Mouse (Mus musculus): ENCODE data around the gene Tmem211. TPM values are rescaled to one million over a fixed set of nuclear protein-coding genes. Genes with fewer than 3 reads are reported as not detected.

Tmem211 gene
- polyA plus RNA-seq, 1 experiment from 2014 or later, result not detected

GRCm38 (mm10) chr5:113223888-113224287 lies 2.8 kb upstream of the Tmem211 start:
- H3K4me3 ChIP-seq (replicated peaks), result no peak overlapping the region
- no peak for ATAC-seq (ENCODE audit: insufficient number of reproducible peaks, insufficient read depth, low FRiP score, low TSS enrichment, low read depth)
- H3K27me3 ChIP-seq, result peaks cover 20% of the 10 kb centered on the region
- H3K9me3 ChIP-seq, result no peaks in the 10 kb centered on the region
- no peaks in the 10 kb centered on the region for H3K36me3 ChIP-seq
- peaks cover 22% of the 10 kb centered on the region for H3K4me1 ChIP-seq (replicated peaks)
- H3K4me2 ChIP-seq, result no peak overlapping the region
- 57% methylated on average over 4 of the region's 4 CpGs for WGBS
- H3K9ac ChIP-seq (replicated peaks), result no peak overlapping the region
- no peak overlapping the region for H3K27ac ChIP-seq

GRCm38 (mm10) chr5:113225271-113225670 lies 1.4 kb upstream of the Tmem211 start:
- Histone ChIP-seq H3K9ac (replicated peaks) (no peak overlapping the region), H3K27me3 (peaks cover 7% of the 10 kb centered on the region), H3K27ac (no peak overlapping the region), H3K4me1 (replicated peaks) (peaks cover 22% of the 10 kb centered on the region), H3K4me2 (no peak overlapping the region), H3K9me3 (no peaks in the 10 kb centered on the region), H3K4me3 (replicated peaks) (no peak overlapping the region), H3K36me3 (no peaks in the 10 kb centered on the region)
- 27% methylated on average over 10 of the region's 10 CpGs for WGBS
- ATAC-seq (ENCODE audit: insufficient number of reproducible peaks, insufficient read depth, low FRiP score, low TSS enrichment, low read depth), result no peak

- H3K4me1 ChIP-seq (replicated peaks), result peaks cover 19% of the 10 kb centered on the region
- H3K9ac ChIP-seq (replicated peaks), result peak overlapping the region; percentile 28; the same call in 1 of the 2 replicates
- H3K36me3 ChIP-seq, result no peaks in the 10 kb centered on the region
- H3K27ac ChIP-seq, result no peak overlapping the region
- H3K4me2 ChIP-seq, result peak overlapping the region; percentile 51
- WGBS, result 21% methylated on average over 25 of the region's 25 CpGs
- H3K27me3 ChIP-seq, result peaks cover under 1% of the 10 kb centered on the region
- peak overlapping the region; percentile 29 for H3K4me3 ChIP-seq (replicated peaks)
- no peak for ATAC-seq (ENCODE audit: insufficient number of reproducible peaks, insufficient read depth, low FRiP score, low TSS enrichment, low read depth)
- H3K9me3 ChIP-seq, result no peaks in the 10 kb centered on the region
Observed at GRCm38 (mm10) chr5:113225686-113226435, 848 bp upstream of the Tmem211 start.

DNA sequence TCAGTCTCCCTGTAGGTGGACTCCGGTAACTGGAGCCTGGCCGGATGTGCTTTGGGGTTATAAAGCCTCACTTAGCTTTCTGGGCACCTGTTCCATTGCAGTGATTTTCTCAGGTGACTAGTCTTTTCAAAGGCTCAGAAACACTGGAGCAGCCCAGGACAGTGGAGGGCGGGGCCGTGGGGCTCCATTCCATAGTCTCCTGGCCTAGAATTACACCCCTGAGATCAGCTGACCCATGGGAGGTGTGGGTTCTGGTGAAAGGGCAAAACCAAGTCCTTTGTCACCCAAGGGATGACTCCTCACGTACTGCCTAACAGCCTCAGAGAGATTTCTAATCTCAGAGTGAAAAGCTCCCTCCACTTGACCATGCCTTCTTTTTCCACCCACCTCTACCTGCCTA lies 3.5 kb downstream of the Tmem211 start:
- no peak overlapping the region for H3K9ac ChIP-seq (replicated peaks)

GRCm38 (mm10) chr5:113249263-113249930 lies 22.7 kb downstream of the Tmem211 start:
- Histone ChIP-seq H3K4me1 (replicated peaks) (no peaks in the 10 kb centered on the region; the same call in 1 of the 2 replicates), H3K9me3 (no peaks in the 10 kb centered on the region), H3K36me3 (no peaks in the 10 kb centered on the region), H3K9ac (replicated peaks) (no peak overlapping the region), H3K27me3 (no peaks in the 10 kb centered on the region), H3K27ac (no peak overlapping the region), H3K4me3 (replicated peaks) (no peak overlapping the region), H3K4me2 (no peak overlapping the region)
- ATAC-seq (ENCODE audit: insufficient number of reproducible peaks, insufficient read depth, low FRiP score, low TSS enrichment, low read depth), result no peak
- WGBS, result 83% methylated on average over 8 of the region's 8 CpGs

More for the DNA sequence above, 3.5 kb downstream of the Tmem211 start:
- no peaks in the 10 kb centered on the region for H3K36me3 ChIP-seq
- no peak overlapping the region for H3K27ac ChIP-seq
- no peaks in the 10 kb centered on the region for H3K9me3 ChIP-seq
- H3K4me1 ChIP-seq (replicated peaks), result peaks cover 18% of the 10 kb centered on the region
- 75% methylated on average over 5 of the region's 5 CpGs for WGBS
- no peaks in the 10 kb centered on the region for H3K27me3 ChIP-seq
- no peak overlapping the region for H3K4me2 ChIP-seq
- no peak overlapping the region for H3K4me3 ChIP-seq (replicated peaks)
- ATAC-seq (ENCODE audit: insufficient number of reproducible peaks, insufficient read depth, low FRiP score, low TSS enrichment, low read depth), result no peak

GRCm38 (mm10) chr5:113250806-113251205 lies 24.1 kb downstream of the Tmem211 start:
- Histone ChIP-seq H3K4me1 (replicated peaks) (no peaks in the 10 kb centered on the region), H3K27ac (no peak overlapping the region), H3K36me3 (no peaks in the 10 kb centered on the region), H3K9ac (replicated peaks) (no peak overlapping the region), H3K4me3 (replicated peaks) (no peak overlapping the region), H3K9me3 (no peaks in the 10 kb centered on the region), H3K27me3 (no peaks in the 10 kb centered on the region), H3K4me2 (no peak overlapping the region)
- no peak for ATAC-seq (ENCODE audit: insufficient number of reproducible peaks, insufficient read depth, low FRiP score, low TSS enrichment, low read depth)
- WGBS, result 94% methylated on average over 11 of the region's 11 CpGs

DNA sequence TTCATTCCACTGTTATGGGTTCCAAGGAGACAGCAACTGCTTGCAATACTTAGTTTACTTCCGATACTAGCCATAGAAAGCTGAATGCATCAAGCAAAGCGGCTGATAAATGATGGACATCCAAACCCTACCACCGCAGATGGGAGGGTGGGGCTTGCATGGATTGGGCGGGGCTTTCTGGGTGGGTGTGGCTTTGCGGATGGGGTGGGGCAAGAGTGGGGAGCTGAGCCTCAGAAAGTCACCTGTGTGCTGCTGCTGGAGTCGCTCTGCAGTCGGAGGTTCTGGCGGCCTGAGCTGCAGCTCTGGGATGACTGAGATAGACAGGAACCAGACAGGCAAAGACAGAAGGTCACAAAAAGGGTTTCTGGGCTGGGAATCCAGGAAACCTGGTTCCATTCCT lies 38.9 kb downstream of the Tmem211 start:
- no peaks in the 10 kb centered on the region for H3K4me1 ChIP-seq (replicated peaks)
- ATAC-seq (ENCODE audit: insufficient number of reproducible peaks, insufficient read depth, low FRiP score, low TSS enrichment, low read depth), result no peak
- H3K27ac ChIP-seq, result no peak overlapping the region
- 78% methylated on average over 8 of the region's 8 CpGs for WGBS
- H3K4me3 ChIP-seq (replicated peaks), result no peak overlapping the region
- no peak overlapping the region for H3K9ac ChIP-seq (replicated peaks)
- no peaks in the 10 kb centered on the region for H3K36me3 ChIP-seq
- H3K4me2 ChIP-seq, result no peak overlapping the region
- peaks cover 5% of the 10 kb centered on the region for H3K9me3 ChIP-seq
- no peaks in the 10 kb centered on the region for H3K27me3 ChIP-seq

GRCm38 (mm10) chr5:113268246-113268645 lies 41.5 kb downstream of the Tmem211 start:
- H3K4me3 ChIP-seq (replicated peaks), result no peak overlapping the region
- H3K36me3 ChIP-seq, result no peaks in the 10 kb centered on the region
- H3K27me3 ChIP-seq, result no peaks in the 10 kb centered on the region
- no peak overlapping the region for H3K4me2 ChIP-seq
- no peak overlapping the region for H3K27ac ChIP-seq
- peaks cover 5% of the 10 kb centered on the region for H3K9me3 ChIP-seq
- no peak overlapping the region for H3K9ac ChIP-seq (replicated peaks)
- no peaks in the 10 kb centered on the region for H3K4me1 ChIP-seq (replicated peaks)
- ATAC-seq (ENCODE audit: insufficient number of reproducible peaks, insufficient read depth, low FRiP score, low TSS enrichment, low read depth), result no peak

GRCm38 (mm10) chr5:113270043-113270442 lies 43.3 kb downstream of the Tmem211 start:
- no peaks in the 10 kb centered on the region; the same call in 1 of the 2 replicates for H3K9me3 ChIP-seq
- H3K4me3 ChIP-seq (replicated peaks), result no peak overlapping the region
- 0 out of 2 replicates have a peak, but pooled peaks cover 3% of the 10 kb centered on the region for H3K36me3 ChIP-seq
- H3K27me3 ChIP-seq, result no peaks in the 10 kb centered on the region
- WGBS, result 77% methylated on average over 3 of the region's 3 CpGs
- no peak overlapping the region for H3K27ac ChIP-seq
- no peaks in the 10 kb centered on the region for H3K4me1 ChIP-seq (replicated peaks)
- H3K9ac ChIP-seq (replicated peaks), result no peak overlapping the region
- H3K4me2 ChIP-seq, result no peak overlapping the region
- no peak for ATAC-seq (ENCODE audit: insufficient number of reproducible peaks, insufficient read depth, low FRiP score, low TSS enrichment, low read depth)

- WGBS, result 74% methylated on average over 11 of the region's 11 CpGs
- Histone ChIP-seq H3K9ac (replicated peaks) (no peak overlapping the region), H3K4me2 (no peak overlapping the region), H3K27ac (no peak overlapping the region), H3K4me3 (replicated peaks) (no peak overlapping the region), H3K27me3 (no peaks in the 10 kb centered on the region), H3K36me3 (peaks cover 3% of the 10 kb centered on the region; the same call in 1 of the 2 replicates), H3K4me1 (replicated peaks) (no peaks in the 10 kb centered on the region), H3K9me3 (no peaks in the 10 kb centered on the region; the same call in 1 of the 2 replicates)
- no peak for ATAC-seq (ENCODE audit: insufficient number of reproducible peaks, insufficient read depth, low FRiP score, low TSS enrichment, low read depth)
Observed at GRCm38 (mm10) chr5:113271207-113271811, 44.6 kb downstream of the Tmem211 start.

DNA sequence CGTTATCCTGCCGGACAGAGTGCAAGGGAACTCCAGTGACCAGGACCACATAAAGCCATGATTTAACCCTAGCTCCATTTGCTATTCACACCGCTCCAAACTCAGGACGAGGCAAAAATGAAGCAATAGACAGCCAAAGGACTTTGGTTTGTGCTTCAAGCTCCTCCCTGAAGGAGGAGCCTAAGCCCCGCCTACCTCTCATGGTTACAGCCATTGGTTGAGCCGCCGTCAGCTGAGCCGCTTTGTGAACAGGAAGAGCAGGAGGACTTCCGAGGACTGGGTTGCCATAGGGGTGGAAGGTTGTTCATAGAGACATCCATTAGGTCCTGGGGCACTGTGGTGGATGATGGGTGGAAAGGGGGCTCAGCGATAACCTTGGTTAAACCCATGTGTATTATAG lies 49.1 kb downstream of the Tmem211 start:
- H3K36me3 ChIP-seq, result peaks cover 3% of the 10 kb centered on the region; the same call in 1 of the 2 replicates
- no peaks in the 10 kb centered on the region for H3K9me3 ChIP-seq
- 69% methylated on average over 10 of the region's 10 CpGs for WGBS
- no peak overlapping the region for H3K9ac ChIP-seq (replicated peaks)
- no peak overlapping the region for H3K4me3 ChIP-seq (replicated peaks)
- no peak for ATAC-seq (ENCODE audit: insufficient number of reproducible peaks, insufficient read depth, low FRiP score, low TSS enrichment, low read depth)
- no peak overlapping the region for H3K4me2 ChIP-seq
- no peak overlapping the region for H3K27ac ChIP-seq
- H3K4me1 ChIP-seq (replicated peaks), result no peaks in the 10 kb centered on the region; the same call in 1 of the 2 replicates
- H3K27me3 ChIP-seq, result no peaks in the 10 kb centered on the region
